Mouse (Mus musculus): ENCODE measurements around the gene Psors1c2. TPM values are rescaled to one million over a fixed set of nuclear protein-coding genes. Genes with fewer than 3 reads are reported as not detected.
"Not testable (repeated sequence)": the region's sequence is repeated elsewhere in the genome, so short reads cannot be mapped to it uniquely, and the experiment has no call there.

Psors1c2 gene
- total and polyA plus RNA-seq, 3 experiments = not detected

- no peak for DNase-seq
- H3K36me3 ChIP-seq (ENCODE audit: control insufficient read depth, insufficient read depth, low read length) = no peaks in the 10 kb centered on the region
- H3K9ac ChIP-seq (ENCODE audit: low read depth, low read length) = no peak overlapping the region
- H3K27ac ChIP-seq = no peak overlapping the region
- H3K4me3 ChIP-seq = no peak overlapping the region
- TF ChIP-seq CTCF (IDR thresholded peaks at IDR 0.05) = no peak
- TF ChIP-seq EP300 (IDR thresholded peaks at IDR 0.05; ENCODE audit: insufficient read depth, low read depth, low read length) = no peak
- TF ChIP-seq POLR2A (IDR thresholded peaks at IDR 0.05; ENCODE audit: insufficient read depth, low read depth, low read length) = no peak
- H3K4me1 ChIP-seq (ENCODE audit: control insufficient read depth, insufficient read depth, low read length) = no peaks in the 10 kb centered on the region
- no peaks in the 10 kb centered on the region for H3K79me2 ChIP-seq (replicated peaks; ENCODE audit: control insufficient read depth, insufficient read depth, low read length)
- WGBS = 39% methylated on average over 10 of the region's 10 CpGs
- H3K27me3 ChIP-seq (ENCODE audit: control insufficient read depth, insufficient read depth, low read length) = no peaks in the 10 kb centered on the region
- intact Hi-C loops (cut with DNase I) = no loop called here
Observed at GRCm38 (mm10) chr17:35506881-35507280, 26.1 kb upstream of the Psors1c2 start.

GRCm38 (mm10) chr17:35507556-35508260 lies 25.3 kb upstream of the Psors1c2 start:
- TF ChIP-seq EP300 (IDR thresholded peaks at IDR 0.05; ENCODE audit: insufficient read depth, low read depth, low read length) = no peak
- no peak for TF ChIP-seq POLR2A (IDR thresholded peaks at IDR 0.05; ENCODE audit: insufficient read depth, low read depth, low read length)
- TF ChIP-seq CTCF (IDR thresholded peaks at IDR 0.05) = no peak
- no peaks in the 10 kb centered on the region for H3K79me2 ChIP-seq (replicated peaks; ENCODE audit: control insufficient read depth, insufficient read depth, low read length)
- DNase-seq = no peak
- H3K27me3 ChIP-seq (ENCODE audit: control insufficient read depth, insufficient read depth, low read length) = no peaks in the 10 kb centered on the region
- no peak overlapping the region for H3K4me3 ChIP-seq
- intact Hi-C loops (cut with DNase I) = no loop called here
- H3K36me3 ChIP-seq (ENCODE audit: control insufficient read depth, insufficient read depth, low read length) = no peaks in the 10 kb centered on the region
- 40% methylated on average over 13 of the region's 13 CpGs for WGBS
- H3K9ac ChIP-seq (ENCODE audit: low read depth, low read length) = no peak overlapping the region
- no peaks in the 10 kb centered on the region for H3K4me1 ChIP-seq (ENCODE audit: control insufficient read depth, insufficient read depth, low read length)
- no peak overlapping the region for H3K27ac ChIP-seq

GRCm38 (mm10) chr17:35508279-35508678 lies 24.7 kb upstream of the Psors1c2 start:
- H3K4me3 ChIP-seq; H3K79me2 ChIP-seq (replicated peaks; ENCODE audit: control insufficient read depth, insufficient read depth, low read length); intact Hi-C loops (cut with DNase I); DNase-seq; H3K9ac ChIP-seq (ENCODE audit: low read depth, low read length); H3K36me3 ChIP-seq (ENCODE audit: control insufficient read depth, insufficient read depth, low read length); H3K27ac ChIP-seq; H3K4me1 ChIP-seq (ENCODE audit: control insufficient read depth, insufficient read depth, low read length); H3K27me3 ChIP-seq (ENCODE audit: control insufficient read depth, insufficient read depth, low read length): not testable (repeated sequence)
- 66% methylated on average over 5 of the region's 5 CpGs for WGBS

- peak in 1 of 2 experiments; percentile 20 for DNase-seq
- no peak overlapping the region for H3K27ac ChIP-seq
- intact Hi-C loops (cut with DNase I) = no loop called here
- no peak overlapping the region for H3K9ac ChIP-seq (ENCODE audit: low read depth, low read length)
- H3K36me3 ChIP-seq (ENCODE audit: control insufficient read depth, insufficient read depth, low read length) = no peaks in the 10 kb centered on the region
- H3K27me3 ChIP-seq (ENCODE audit: control insufficient read depth, insufficient read depth, low read length) = no peaks in the 10 kb centered on the region
- 19% methylated on average over 8 of the region's 8 CpGs for WGBS
- H3K4me1 ChIP-seq (ENCODE audit: control insufficient read depth, insufficient read depth, low read length) = no peaks in the 10 kb centered on the region
- TF ChIP-seq CTCF (IDR thresholded peaks at IDR 0.05) (peak; percentile 56), POLR2A (IDR thresholded peaks at IDR 0.05; ENCODE audit: insufficient read depth, low read depth, low read length) (no peak)
- no peak overlapping the region for H3K4me3 ChIP-seq
- no peaks in the 10 kb centered on the region for H3K79me2 ChIP-seq (replicated peaks; ENCODE audit: control insufficient read depth, insufficient read depth, low read length)
Observed at GRCm38 (mm10) chr17:35509284-35509683, 23.7 kb upstream of the Psors1c2 start.

GRCm38 (mm10) chr17:35512916-35513626 lies 19.9 kb upstream of the Psors1c2 start:
- DNase-seq = no peak
- intact Hi-C loops (cut with DNase I) = no loop called here
- 85% methylated on average over 7 of the region's 7 CpGs for WGBS
- Histone ChIP-seq H3K27me3 (ENCODE audit: control insufficient read depth, insufficient read depth, low read length) (no peaks in the 10 kb centered on the region), H3K36me3 (ENCODE audit: control insufficient read depth, insufficient read depth, low read length) (no peaks in the 10 kb centered on the region), H3K4me1 (ENCODE audit: control insufficient read depth, insufficient read depth, low read length) (0 out of 2 replicates have a peak, but pooled peaks cover 1% of the 10 kb centered on the region), H3K27ac (no peak overlapping the region), H3K9ac (ENCODE audit: low read depth, low read length) (no peak overlapping the region), H3K4me3 (no peak overlapping the region), H3K79me2 (replicated peaks; ENCODE audit: control insufficient read depth, insufficient read depth, low read length) (no peaks in the 10 kb centered on the region)
- peak; percentile 46 for TF ChIP-seq CTCF (IDR thresholded peaks at IDR 0.05)
- no peak for TF ChIP-seq EP300 (IDR thresholded peaks at IDR 0.05; ENCODE audit: insufficient read depth, low read depth, low read length)

- H3K27me3 ChIP-seq (ENCODE audit: control insufficient read depth, insufficient read depth, low read length) = no peaks in the 10 kb centered on the region
- intact Hi-C loops (cut with DNase I) = loop anchor here (2.0 kb wide), 1 partner anchor 29 kb away; no protein-coding TSS in a partner anchor
- H3K27ac ChIP-seq = no peak overlapping the region
- no peaks in the 10 kb centered on the region for H3K79me2 ChIP-seq (replicated peaks; ENCODE audit: control insufficient read depth, insufficient read depth, low read length)
- no peak overlapping the region for H3K4me3 ChIP-seq
- peak; percentile 54 to 87 for DNase-seq
- H3K36me3 ChIP-seq (ENCODE audit: control insufficient read depth, insufficient read depth, low read length) = no peaks in the 10 kb centered on the region
- H3K4me1 ChIP-seq (ENCODE audit: control insufficient read depth, insufficient read depth, low read length) = 0 out of 2 replicates have a peak, but pooled peaks cover 1% of the 10 kb centered on the region
- 14% methylated on average over 2 of the region's 2 CpGs for WGBS
- H3K9ac ChIP-seq (ENCODE audit: low read depth, low read length) = no peak overlapping the region
- no peak for TF ChIP-seq EP300 (IDR thresholded peaks at IDR 0.05; ENCODE audit: insufficient read depth, low read depth, low read length)
- TF ChIP-seq CTCF (IDR thresholded peaks at IDR 0.05) = peak; percentile 91
- no peak for TF ChIP-seq POLR2A (IDR thresholded peaks at IDR 0.05; ENCODE audit: insufficient read depth, low read depth, low read length)
Observed at GRCm38 (mm10) chr17:35513886-35514285, 19.1 kb upstream of the Psors1c2 start.

All from heart, adult 2 months (tissue).